Mouse (Mus musculus) hematopoietic stem cell, adult 5-6 weeks (primary cell): ENCODE data around the gene Itga2b. TPM values are rescaled to one million over a fixed set of nuclear protein-coding genes. Genes with fewer than 3 reads are reported as not detected.
A peak's percentile ranks its signal among the peaks of the same experiment; 100 is the strongest.

Experiments used
- ATAC-seq, 2 experiments: fragments of 125-278 bp in 1 of 2; replicated peaks in 1 of 2; 2 replicates each; pipeline ENCODE4 v1.8.0; 2016 to 2017; ENCODE audit warnings: inconsistent platforms in 2 of 2, mild to moderate bottlenecking in 2 of 2, moderate number of reproducible peaks in 2 of 2, low read depth in 1 of 2, moderate TSS enrichment in 1 of 2; ENCODE audit not compliant: low FRiP score in 2 of 2, poor library complexity in 2 of 2, severe bottlenecking in 2 of 2, insufficient read depth in 1 of 2, low TSS enrichment in 1 of 2
- total RNA-seq: library from RNA; stranded (forward); fragments of 172-1452, 232-1000 nt; gene quantifications from 2 replicates; pipeline ENCODE4 v1.2.3, GENCODE M21; 2017

Itga2b gene
- 39.8 and 44.3 TPM in 2 replicates for total RNA-seq

DNA sequence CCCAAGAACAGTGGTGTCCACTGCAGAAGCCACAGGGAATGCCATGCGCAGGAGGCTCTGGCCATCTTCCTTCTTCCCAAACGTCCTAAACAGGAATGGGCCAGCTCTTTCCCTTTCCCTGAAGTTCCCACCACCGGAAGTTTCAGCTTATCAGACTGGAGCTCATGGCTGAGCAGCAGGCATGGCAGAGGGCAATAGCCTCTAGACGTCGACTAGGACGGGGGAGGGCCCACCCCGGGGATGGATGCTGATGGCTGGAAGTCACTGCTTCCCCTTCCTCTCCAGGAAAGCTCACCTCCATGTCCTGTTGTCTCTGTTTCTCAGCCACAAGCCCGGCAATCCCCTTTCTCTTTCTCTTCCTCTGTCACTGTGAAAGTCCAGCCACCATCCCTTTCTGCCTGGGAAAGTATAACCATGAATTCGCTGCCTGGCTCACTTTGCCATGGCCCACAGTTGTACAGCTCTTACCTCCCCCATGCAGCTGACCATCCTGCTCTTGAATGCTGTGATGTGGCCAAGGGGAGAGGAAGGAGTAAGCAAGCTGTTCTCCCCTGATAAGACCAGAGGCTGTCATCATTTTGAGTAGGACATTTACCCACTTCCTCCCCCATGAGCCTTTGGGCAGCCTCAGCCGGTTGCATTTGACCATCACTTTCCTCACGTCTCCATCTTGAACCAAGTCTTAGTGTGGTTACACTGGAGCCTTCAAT lies at the start of gene Itga2b:
Gene Itga2b (minus strand): TSS at position 475 of the 710 bp plus-strand sequence.
- ATAC-seq: peak; percentile 69 to 71

DNA sequence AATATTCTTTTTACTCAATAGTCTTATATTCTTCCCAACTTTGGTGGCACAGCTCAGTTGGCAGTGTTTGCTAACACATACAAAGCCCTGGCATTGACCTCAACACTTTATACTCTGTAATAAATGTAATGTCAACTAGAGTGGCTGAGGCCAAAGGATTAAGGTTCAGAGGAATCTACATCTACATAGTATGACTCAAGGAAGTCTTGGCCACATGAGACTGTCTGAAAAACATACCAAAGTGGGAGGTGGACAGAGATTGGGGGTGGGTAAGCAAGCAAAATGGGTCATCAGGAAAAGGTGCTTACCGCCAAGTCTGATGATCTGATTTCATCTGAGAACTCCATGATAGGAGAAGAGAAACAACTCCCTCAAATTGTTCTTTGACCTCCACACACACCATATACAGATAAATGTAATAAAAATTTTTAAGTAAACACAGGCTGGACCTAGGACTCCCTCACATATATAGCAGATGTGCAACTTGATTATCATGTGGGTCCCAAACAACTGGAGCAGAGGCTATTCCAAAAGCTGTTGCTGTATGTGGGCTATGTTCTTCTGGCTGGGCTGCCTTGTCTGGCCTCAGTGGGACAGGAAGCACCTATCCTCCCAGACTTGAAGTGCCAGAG lies 45.0 kb upstream of the Itga2b start:
- ATAC-seq: no peak

DNA sequence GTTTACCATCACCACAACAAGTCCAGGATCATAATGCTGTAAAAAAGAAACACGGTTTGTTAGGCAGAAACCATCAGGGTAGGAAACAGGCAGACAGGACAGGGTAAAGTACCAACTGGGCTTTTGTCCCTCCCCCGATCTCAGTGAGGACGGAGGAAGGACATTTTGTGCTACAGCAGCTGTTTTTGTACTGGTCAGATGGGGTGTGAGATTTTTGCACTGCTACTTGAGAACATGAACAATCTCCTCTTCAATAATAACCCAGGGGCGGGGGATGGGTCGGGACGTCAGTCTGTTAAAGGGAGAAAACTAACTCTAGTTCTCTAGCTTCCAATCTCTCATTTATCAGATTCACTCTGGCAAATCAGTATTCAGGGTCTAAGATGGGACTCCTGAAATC lies 40.3 kb upstream of the Itga2b start:
- ATAC-seq: no peak

DNA sequence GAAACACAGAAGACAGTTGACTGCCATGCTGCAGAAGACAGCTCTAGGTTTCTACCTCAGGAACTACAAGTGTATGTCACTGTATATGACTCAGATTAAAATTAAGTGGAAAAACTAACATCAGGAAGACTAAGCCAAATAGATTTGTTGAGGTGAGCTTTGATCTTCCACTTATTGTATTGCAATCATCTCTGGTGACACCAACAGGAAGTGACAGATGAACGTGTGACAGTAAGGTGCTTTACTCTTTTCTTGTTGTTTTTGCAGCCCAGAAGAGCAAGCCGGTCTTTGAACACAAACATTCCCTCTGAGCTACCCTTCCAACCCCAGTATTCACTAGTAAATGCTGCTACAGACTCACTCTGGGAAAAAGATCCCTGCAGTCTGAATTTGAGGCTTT lies 26.8 kb upstream of the Itga2b start:
- ATAC-seq: no peak

DNA sequence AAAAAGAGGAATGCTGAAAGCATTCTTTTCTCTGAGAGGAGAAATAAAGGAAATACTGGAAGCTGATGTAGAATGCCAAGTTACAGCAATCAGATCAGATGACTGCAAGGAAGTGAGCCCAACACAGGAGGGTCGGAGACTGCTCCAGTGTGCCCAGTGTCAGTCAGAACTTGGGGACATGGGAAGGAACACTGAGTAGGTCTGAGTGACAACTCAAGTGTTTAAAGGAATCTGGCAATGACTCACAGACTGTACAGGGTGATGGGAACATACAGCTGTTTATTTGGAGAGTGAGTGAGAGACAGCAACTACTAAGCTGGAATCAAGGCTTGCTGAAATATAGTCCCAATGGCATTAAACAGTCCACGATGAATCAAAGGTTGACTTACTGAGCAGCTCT lies 26.3 kb upstream of the Itga2b start:
- no peak for ATAC-seq

DNA sequence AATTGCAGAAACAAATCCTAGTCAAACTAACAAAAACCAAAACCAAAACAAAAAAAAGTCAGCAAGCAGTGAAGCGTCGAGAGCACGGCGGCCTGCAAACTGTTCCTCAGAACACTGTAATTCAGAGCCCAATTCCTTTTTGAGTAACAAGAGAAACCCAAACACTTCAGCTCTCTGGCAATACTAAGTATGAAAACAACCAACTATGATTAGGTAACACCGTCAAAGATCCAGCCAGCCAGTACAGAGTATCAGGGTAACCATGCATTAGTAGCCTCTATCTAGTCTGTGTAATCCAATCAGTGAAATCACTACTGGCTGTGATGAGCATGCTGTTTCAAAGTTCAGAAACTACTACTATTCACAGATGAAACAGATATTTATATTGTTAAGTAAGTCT lies 25.8 kb upstream of the Itga2b start:
- ATAC-seq: no peak

DNA sequence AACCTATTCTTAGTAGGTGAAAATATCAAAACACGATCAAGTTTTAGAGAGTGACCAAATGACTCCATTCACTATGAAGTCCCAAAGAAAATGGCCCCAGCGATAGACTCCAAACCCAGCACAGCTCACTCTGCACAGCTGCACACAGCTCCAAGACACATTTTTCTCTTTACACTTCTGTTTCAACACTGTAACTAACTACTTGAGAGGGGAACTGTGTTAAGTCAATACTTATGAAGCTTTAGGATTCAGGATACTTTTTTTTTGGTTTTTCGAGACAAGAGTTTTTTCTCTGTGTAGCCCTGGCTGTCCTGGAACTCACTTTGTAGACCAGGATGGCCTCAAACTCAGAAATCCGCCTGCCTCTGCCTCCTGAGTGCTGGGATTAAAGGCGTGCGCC lies 25.2 kb upstream of the Itga2b start:
- ATAC-seq: no peak

DNA sequence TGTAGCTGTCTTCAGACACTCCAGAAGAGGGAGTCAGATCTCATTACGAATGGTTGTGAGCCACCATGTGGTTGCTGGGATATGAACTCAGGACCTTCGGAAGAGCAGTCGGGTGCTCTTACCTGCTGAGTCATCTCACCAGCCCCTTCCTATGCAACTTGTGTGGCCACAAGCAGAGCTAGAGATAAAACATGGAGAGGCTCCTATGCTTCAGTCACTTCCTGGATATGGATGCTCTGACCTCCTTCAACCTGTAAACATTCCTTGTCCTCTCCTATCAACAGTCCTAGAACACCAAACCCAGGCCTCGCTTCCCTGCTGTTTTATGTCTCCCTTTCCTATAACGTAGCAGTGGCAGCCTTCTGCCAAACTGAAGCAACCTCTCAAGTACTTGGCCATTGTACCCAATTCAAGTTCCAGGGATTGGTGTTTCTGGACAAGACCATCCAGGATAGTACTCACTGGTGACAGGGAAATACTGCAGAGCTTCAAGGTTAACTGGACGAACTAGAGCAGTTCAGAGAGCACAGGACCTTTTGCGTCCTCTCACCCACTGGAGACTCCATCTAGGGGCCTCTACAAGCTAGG lies 24.2 kb upstream of the Itga2b start:
- no peak for ATAC-seq

DNA sequence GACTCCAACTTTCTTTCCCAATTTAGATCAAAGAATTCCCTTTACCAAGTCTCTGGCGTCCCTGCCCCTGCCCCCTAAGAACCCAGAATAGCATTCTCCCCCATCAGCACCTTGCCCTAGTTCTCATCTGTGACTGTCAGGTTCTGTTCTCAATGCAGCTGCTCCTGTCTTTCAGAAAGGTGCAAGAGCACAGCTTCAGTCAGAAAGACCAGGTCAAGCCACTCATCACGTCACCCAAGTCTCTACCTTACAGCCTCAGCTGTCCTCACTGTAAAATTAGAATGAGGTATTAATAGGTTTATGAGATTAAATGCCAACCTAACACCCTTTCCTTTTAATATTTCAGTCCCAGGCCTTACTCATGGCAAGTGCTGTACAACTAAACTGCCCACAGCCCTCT lies 23.3 kb upstream of the Itga2b start:
- no peak for ATAC-seq

DNA sequence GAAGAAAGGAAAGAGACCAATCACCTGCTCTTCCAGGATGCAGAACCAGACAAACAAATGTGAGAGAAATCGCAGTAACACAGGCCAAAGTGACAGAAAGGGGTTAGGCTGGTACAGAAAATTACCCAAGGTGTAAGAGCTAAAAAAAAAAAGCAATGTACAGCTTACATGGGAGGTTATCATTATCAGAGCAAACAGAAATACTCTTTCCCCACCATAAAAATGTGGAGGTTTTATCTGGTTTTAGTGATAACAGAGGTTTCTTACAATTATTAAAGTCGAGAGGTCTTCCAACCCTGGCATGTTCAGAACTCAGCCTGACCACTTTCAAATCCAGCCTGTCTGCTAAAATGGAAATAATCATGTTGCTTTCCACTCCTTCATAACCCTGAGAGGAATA lies 18.0 kb upstream of the Itga2b start:
- no peak for ATAC-seq

DNA sequence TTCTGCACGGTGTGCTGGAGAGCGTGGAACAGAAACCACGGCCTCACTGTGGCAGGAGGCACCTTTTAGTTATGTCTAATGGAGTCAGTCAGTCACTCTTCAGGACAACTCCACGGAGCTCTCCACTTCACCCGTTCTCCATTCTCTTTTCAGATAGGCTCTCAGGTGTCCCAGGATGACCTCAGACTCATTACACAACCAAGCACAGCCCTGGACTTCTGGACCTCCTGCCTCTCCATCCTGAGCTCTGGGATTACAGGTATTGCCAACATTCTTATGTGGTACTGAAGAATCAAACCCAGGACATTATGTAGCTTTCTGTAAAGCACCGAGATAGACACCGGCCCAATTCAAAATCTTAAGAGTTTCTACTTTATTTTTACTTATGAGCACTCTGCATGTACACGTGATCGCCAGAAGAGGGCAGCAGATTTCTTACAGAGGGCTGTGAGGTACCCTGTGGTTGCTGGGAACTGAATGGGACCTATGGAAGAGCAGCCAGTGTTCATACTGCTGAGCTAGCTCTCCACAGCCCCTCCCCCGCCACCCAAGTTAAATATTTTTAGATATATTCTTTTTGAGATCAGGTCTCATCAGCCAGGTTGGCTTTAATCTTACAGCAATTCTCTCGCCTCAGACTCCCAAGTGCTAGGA lies 16.9 kb upstream of the Itga2b start:
- peak; percentile 67 to 74; a peak in 3 of 4 replicates for ATAC-seq

DNA sequence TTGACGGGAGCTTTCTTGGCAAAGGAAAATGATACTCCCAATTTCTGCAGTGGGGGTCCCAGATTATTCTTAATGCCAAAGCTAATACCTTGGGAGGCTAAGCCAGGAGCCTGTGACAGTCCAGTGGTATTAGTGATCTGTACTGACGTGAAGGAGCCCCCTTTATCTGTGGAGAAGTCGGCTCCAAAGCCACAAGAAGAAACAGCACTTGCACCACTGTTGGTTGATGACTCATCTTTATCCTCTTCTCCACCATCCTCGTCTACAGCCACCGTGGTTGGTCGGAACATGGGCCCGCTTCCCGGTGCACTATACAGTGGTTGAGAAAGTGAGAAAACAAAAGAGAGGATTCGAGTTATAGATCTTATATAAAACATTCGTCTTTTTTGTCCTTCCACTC lies 11.9 kb upstream of the Itga2b start:
- ATAC-seq: no peak

DNA sequence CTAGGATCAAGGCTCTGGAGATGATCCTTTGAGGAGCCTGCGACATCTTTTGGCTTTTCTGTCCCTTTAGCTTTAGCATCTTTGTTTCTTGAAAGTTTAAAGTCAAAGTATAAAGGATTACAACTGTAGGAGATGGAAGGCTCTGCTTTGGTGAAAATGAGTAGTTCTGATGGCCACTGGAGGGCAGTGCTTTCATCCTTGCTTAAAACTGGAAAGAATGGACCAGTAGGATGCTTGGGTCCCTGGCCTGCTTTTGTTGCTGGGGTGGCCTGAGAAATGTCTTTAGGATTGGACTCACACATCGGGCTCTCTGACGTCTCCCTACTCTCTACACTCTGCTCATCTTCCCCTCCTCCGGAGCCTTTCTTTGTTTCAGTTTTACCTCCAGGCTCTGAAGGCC lies 11.0 kb upstream of the Itga2b start:
- no peak for ATAC-seq

DNA sequence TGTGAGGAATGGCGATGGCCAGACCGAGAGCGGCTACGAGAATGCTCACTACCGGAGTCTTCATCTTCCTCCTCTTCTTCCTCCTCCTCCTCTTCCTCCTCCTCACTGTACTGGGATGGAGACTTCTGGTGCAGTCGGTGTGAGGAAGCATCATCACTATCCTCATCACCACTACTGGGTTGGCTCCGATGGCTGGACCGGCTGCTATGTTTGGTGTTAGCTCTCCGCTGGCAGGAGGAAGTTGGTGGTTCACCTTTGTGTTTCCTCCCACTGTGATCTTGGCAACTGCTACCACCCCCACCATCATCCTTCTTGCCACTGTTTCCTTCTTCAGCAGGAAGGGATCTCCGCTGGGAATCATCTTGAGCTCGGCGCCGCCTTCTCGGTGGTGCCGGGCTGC lies 10.2 kb upstream of the Itga2b start:
- no peak for ATAC-seq

DNA sequence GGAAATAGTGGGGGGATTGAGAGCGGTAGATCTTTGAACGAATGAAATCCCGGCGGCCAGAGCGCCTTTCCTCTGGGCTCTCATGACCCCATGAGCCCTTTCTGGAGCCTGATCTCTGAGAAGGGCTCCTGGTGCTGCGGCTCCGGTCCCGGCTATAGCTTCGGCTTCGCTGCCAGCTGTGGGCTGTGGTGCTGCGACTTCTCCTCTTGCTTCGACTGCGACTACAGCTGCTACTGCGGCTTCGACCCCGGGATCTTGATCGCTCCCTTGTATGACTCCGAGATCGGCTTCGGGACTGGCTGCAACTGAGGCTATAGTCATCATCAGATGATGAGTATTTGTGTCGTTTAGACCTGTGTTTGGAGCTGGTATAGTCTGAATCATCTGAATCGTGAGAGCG lies 9.7 kb upstream of the Itga2b start:
- no peak for ATAC-seq

DNA sequence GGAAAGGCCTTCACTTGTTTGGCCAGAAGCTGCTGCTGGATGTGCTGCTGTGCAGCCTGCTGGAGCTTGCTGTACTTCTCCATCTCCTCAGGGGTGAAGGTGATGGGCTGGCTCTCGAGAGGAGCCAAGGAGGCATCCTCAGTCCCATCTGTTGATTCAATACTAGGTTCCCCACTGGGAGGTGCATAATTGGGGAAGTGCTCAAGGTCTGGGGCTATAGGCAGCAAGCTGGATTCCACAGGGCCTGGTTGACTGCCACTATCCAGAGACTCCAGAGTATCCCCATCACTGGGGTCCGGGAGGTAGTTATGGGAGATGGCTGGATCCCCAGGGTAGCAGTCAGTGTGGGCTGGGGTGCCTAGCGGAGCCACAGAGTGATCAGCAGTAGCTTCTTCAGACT lies 8.7 kb upstream of the Itga2b start:
- 0 out of 4 replicates have a peak, but pooled peaks of 1 of the 2 experiments have one; percentile 5 for ATAC-seq

DNA sequence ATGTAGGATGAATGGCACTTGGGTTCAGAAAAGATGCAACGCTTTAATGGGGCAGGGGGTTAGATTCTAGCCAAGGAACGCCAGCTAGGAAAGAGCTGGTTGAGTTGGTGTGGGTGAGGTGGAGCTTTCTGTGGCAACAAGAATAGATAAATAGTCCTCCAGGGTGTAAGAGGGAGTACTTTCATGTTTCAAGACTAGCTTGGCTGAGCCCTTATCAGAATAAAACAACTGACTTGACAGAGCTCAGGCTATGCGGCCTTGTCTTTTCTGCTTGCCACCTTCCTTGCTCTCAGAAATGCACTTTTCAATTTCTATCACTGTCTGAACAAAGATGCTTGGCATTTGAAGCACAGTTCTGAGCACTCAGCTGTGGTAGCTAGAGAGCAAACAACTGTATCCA lies 5.1 kb upstream of the Itga2b start:
- ATAC-seq: no peak

DNA sequence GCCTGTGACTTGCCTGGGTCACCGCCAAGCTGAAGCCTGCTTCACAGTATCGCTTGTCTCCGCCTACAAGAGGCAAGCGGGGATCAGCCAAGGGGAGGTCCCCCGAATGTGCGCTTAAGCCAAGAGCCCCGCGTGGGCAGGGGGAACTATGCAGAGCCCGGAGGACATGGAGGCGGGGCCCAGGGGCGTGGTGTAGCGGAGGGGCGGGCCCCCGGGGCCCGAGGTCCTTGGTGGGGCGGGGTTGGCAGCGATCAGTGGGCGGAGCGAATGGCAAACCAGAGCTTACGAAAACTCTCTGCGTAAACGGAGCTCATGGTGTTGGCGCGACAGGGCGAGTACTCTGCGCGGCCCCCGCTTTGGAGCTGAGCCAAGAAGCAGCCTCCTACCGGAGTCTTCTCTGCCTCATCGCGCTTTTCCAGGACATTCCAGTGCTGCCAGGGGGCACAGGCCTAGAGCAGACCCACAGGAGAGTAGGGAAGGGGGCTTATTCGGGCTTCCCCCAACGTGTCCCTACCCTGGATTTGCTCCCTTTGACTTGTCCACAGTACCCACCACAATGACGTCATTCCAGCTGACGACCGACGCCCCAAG lies 2.8 kb downstream of the Itga2b start:
- peak; percentile 82 to 84 for ATAC-seq
